Mouse (Mus musculus) lung, embryonic 16.5 days (tissue): ENCODE measurements around the gene Trip10. TPM values are rescaled to one million over a fixed set of nuclear protein-coding genes. Genes with fewer than 3 reads are reported as not detected.

Source experiments
- ATAC-seq: fragments of 200-750 bp; cut with Nextera tagmentation; 2 replicates; pipeline ENCODE4 v1.8.0; 2017; ENCODE audit warnings: low read depth, mild to moderate bottlenecking, moderate library complexity
- H3K27ac ChIP-seq: fragments of 300-500 bp; sonication (generic); 2 replicates; pipeline ENCODE4 v1.5.1; 2014; ENCODE audit warnings: mild to moderate bottlenecking, control low read depth, low read length
- H3K27me3 ChIP-seq: fragments of 300-500 bp; sonication (generic); 2 replicates; pipeline ENCODE4 v1.6.1; 2014; ENCODE audit warnings: low read depth, low read length, mixed read lengths; ENCODE audit not compliant: control insufficient read depth, insufficient read depth
- H3K36me3 ChIP-seq: fragments of 300-500 bp; sonication (generic); 2 replicates; pipeline ENCODE4 v1.6.1; 2014; ENCODE audit warnings: low read length; ENCODE audit not compliant: control insufficient read depth, insufficient read depth
- H3K4me1 ChIP-seq: fragments of 300-500 bp; sonication (generic); replicated peaks from 2 replicates; pipeline ENCODE4 v1.6.1; 2014; ENCODE audit warnings: low read length, mixed read lengths; ENCODE audit not compliant: control insufficient read depth, insufficient read depth
- H3K4me2 ChIP-seq: fragments of 300-500 bp; sonication (generic); 2 replicates; pipeline ENCODE4 v1.6.1; 2014; ENCODE audit warnings: low read depth, low read length, control low read depth
- H3K4me3 ChIP-seq: fragments of 300-500 bp; sonication (generic); 2 replicates; pipeline ENCODE4 v1.5.1; 2014; ENCODE audit warnings: mild to moderate bottlenecking, low read length, control low read depth
- H3K9ac ChIP-seq: fragments of 300-500 bp; sonication (generic); 2 replicates; pipeline ENCODE4 v1.6.1; 2014; ENCODE audit warnings: low read length, control low read depth
- H3K9me3 ChIP-seq: fragments of 300-500 bp; sonication (generic); 2 replicates; pipeline ENCODE4 v1.6.1; 2016; ENCODE audit warnings: low read length; ENCODE audit not compliant: control insufficient read depth
- WGBS: fragments of 180-500 bp; shearing (Covaris S2); extraction: QIAGEN DNeasy Blood & Tissue Kit; methylation state at CpG from one replicate; pipeline ENCODE4 v1.1.7; 2014; 5-methylcytosine and 5-hydroxymethylcytosine counted together
- polyA plus RNA-seq: library from polyadenylated mRNA; unstranded; fragments of >200 nt; fragmentation: Nextera tagmentation; extraction: Ambion mirVana; gene quantifications from 2 replicates; pipeline ENCODE4 v1.2.1, GENCODE M21; 2015

The Trip10 gene
- polyA plus RNA-seq, 1 experiment from 2014 or later: 54.1 TPM

DNA sequence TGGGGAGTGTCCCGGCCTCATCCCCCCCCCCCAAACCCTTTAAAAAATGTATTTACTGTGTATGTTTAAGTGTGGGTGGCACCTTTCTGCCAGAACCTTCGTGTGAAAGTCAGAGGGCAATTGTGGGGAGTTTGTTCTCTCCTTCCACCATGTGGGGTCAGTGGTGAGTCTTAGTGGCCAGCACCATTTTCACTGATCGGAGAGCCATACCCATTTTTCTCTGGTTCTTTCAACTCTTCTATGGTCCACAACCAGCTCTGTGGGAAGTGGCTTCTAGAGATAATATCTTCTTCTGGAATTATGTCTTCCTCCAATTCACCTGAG is 29.4 kb upstream of the Trip10 start:
- Histone ChIP-seq H3K36me3 (no peaks in the 10 kb centered on the region), H3K4me2 (no peak overlapping the region), H3K4me1 (no peaks in the 10 kb centered on the region), H3K4me3 (no peak overlapping the region), H3K27ac (no peak overlapping the region), H3K9me3 (no peaks in the 10 kb centered on the region), H3K9ac (no peak overlapping the region), H3K27me3 (no peaks in the 10 kb centered on the region)
- 0 out of 2 replicates have a peak, but pooled peaks have one; percentile 11 for ATAC-seq
- WGBS: 21% methylated on average over 3 of the region's 3 CpGs

DNA sequence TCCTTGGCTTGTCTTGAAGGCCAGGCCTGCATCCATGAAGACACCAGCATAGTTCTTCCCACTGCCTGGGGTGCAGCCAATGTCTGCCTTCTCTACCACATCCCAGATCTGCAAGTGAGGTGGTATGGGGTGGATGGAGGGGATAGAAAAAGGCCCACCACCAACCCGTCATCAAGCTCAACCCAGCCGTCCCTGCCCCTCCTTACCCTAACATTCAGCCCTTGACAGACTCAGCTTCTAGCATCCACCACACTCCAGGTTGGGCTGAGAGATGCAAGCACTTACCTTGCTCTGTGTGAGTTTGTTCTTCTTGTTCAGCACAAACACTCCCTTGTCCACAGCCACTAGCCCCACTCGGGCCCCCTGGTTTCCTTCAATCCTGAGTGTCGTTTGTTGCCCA is 27.3 kb upstream of the Trip10 start:
- Histone ChIP-seq H3K4me2 (no peak overlapping the region), H3K9ac (no peak overlapping the region), H3K4me3 (no peak overlapping the region), H3K27me3 (no peaks in the 10 kb centered on the region), H3K9me3 (no peaks in the 10 kb centered on the region), H3K36me3 (no peaks in the 10 kb centered on the region), H3K4me1 (no peaks in the 10 kb centered on the region), H3K27ac (no peak overlapping the region)
- 44% methylated on average over 4 of the region's 4 CpGs for WGBS
- ATAC-seq: no peak

- no peak overlapping the region for H3K9ac ChIP-seq
- H3K27me3 ChIP-seq: no peaks in the 10 kb centered on the region
- H3K4me2 ChIP-seq: no peak overlapping the region
- no peaks in the 10 kb centered on the region for H3K36me3 ChIP-seq
- no peak overlapping the region for H3K4me3 ChIP-seq
- H3K9me3 ChIP-seq: no peaks in the 10 kb centered on the region
- WGBS: 60% methylated on average over 9 of the region's 9 CpGs
- H3K27ac ChIP-seq: no peak overlapping the region
- ATAC-seq: no peak
- H3K4me1 ChIP-seq: no peaks in the 10 kb centered on the region
Measured at GRCm38 (mm10) chr17:57223313-57223712, 25.9 kb upstream of the Trip10 start.

GRCm38 (mm10) chr17:57227468-57227867 is 21.8 kb upstream of the Trip10 start:
- peaks cover 11% of the 10 kb centered on the region; the same call in 1 of the 2 replicates for H3K4me1 ChIP-seq
- no peak overlapping the region for H3K4me2 ChIP-seq
- H3K9ac ChIP-seq: no peak overlapping the region
- no peak for ATAC-seq
- WGBS: 89% methylated on average over 2 of the region's 2 CpGs
- no peaks in the 10 kb centered on the region for H3K36me3 ChIP-seq
- H3K27ac ChIP-seq: no peak overlapping the region
- H3K27me3 ChIP-seq: no peaks in the 10 kb centered on the region
- H3K9me3 ChIP-seq: no peaks in the 10 kb centered on the region
- H3K4me3 ChIP-seq: no peak overlapping the region

- no peak for ATAC-seq
- WGBS: 80% methylated on average over 3 of the region's 3 CpGs
- Histone ChIP-seq H3K9me3 (no peaks in the 10 kb centered on the region), H3K27me3 (no peaks in the 10 kb centered on the region), H3K4me3 (no peak within 1 kb of the TSS), H3K9ac (no peak within 1 kb of the TSS), H3K4me2 (no peak within 1 kb of the TSS), H3K27ac (no peak within 1 kb of the TSS), H3K36me3 (no peaks in the 10 kb centered on the region), H3K4me1 (peaks cover 11% of the 10 kb centered on the region; the same call in 1 of the 2 replicates)
Measured at GRCm38 (mm10) chr17:57228014-57228413, 21.2 kb upstream of the Trip10 start, which contains the start of gene C3. TSS of gene C3 (minus strand) at chr17:57228136.

GRCm38 (mm10) chr17:57228873-57229272 is 20.4 kb upstream of the Trip10 start:
- H3K4me2 ChIP-seq: no peak overlapping the region
- H3K4me3 ChIP-seq: no peak overlapping the region
- peaks cover 11% of the 10 kb centered on the region; the same call in 1 of the 2 replicates for H3K4me1 ChIP-seq
- 63% methylated on average over 3 of the region's 3 CpGs for WGBS
- no peaks in the 10 kb centered on the region for H3K36me3 ChIP-seq
- no peak overlapping the region for H3K27ac ChIP-seq
- H3K9ac ChIP-seq: no peak overlapping the region
- no peaks in the 10 kb centered on the region for H3K9me3 ChIP-seq
- no peak for ATAC-seq
- H3K27me3 ChIP-seq: no peaks in the 10 kb centered on the region

GRCm38 (mm10) chr17:57229851-57230727 is 19.2 kb upstream of the Trip10 start:
- peak; percentile 4; the same call in 1 of the 2 replicates for ATAC-seq
- WGBS: 75% methylated on average over 15 of the region's 15 CpGs
- no peak overlapping the region for H3K4me2 ChIP-seq

GRCm38 (mm10) chr17:57230728-57231125 is 18.5 kb upstream of the Trip10 start:
- WGBS: 29% methylated on average over 6 of the region's 6 CpGs
- Histone ChIP-seq H3K4me1 (peaks cover 11% of the 10 kb centered on the region; the same call in 1 of the 2 replicates), H3K4me3 (no peak overlapping the region), H3K4me2 (no peak overlapping the region), H3K36me3 (peaks cover 7% of the 10 kb centered on the region; the same call in 1 of the 2 replicates), H3K9ac (no peak overlapping the region), H3K9me3 (no peaks in the 10 kb centered on the region), H3K27ac (no peak overlapping the region; the same call in 1 of the 2 replicates), H3K27me3 (no peaks in the 10 kb centered on the region)
- ATAC-seq: peak; percentile 61

More at GRCm38 (mm10) chr17:57229851-57230727, 19.2 kb upstream of the Trip10 start:
- Histone ChIP-seq H3K9me3 (no peaks in the 10 kb centered on the region), H3K9ac (no peak overlapping the region), H3K4me1 (peaks cover 11% of the 10 kb centered on the region; the same call in 1 of the 2 replicates), H3K36me3 (peaks cover 6% of the 10 kb centered on the region; the same call in 1 of the 2 replicates), H3K27me3 (no peaks in the 10 kb centered on the region), H3K4me3 (no peak overlapping the region), H3K27ac (no peak overlapping the region)

DNA sequence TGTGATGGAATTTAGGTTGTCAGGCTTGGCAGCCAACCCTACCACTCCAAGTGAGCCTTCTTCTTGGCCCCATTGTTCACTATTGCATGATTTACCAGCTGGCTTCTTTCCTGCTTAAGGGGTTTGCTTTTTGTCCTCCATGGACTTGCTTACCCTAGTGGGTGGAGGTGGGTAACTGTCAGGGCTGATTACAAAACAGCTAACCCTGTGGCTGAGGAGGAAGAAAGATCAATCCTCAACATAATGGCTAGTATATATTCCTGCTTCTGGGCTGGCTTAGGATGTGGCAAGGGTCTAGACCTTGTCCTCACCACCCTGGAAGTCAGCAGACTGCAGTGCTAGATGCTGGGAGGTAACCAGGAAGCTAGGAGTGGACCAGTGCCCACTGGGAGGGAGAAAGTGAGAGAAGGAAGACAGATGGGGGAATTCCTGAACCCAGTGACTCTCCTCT is 17.9 kb upstream of the Trip10 start:
- H3K27ac ChIP-seq: peak overlapping the region; percentile 55
- ATAC-seq: peak; percentile 24
- H3K4me1 ChIP-seq: peaks cover 11% of the 10 kb centered on the region; the same call in 1 of the 2 replicates
- peaks cover 7% of the 10 kb centered on the region for H3K36me3 ChIP-seq
- H3K27me3 ChIP-seq: no peaks in the 10 kb centered on the region
- no peaks in the 10 kb centered on the region for H3K9me3 ChIP-seq
- no peak overlapping the region for H3K4me2 ChIP-seq
- H3K9ac ChIP-seq: no peak overlapping the region
- H3K4me3 ChIP-seq: no peak overlapping the region
